In genomic region chr1:182927878-182928851, GRCm38 (mm10) we compare ENCODE assay signal across 18 mouse cellular contexts. TPM values are rescaled to one million over a fixed set of nuclear protein-coding genes. Genes with fewer than 3 reads are reported as not detected.
DNase-seq lines count a peak whose midpoint lies in the region; ATAC-seq and TF ChIP-seq lines count a peak whose summit lies in the region.
"Had no signal": no experiment of that assay in that cellular context is flagged by ENCODE, and none has a peak within 500 bp of the region (broad histone marks: within the 10 kb centered on the region; RNA-seq: fewer than 3 reads in every experiment).

No protein-coding gene starts in this region.

- dilution Hi-C loops in CH12.LX (cut with MboI; ENCODE audit: extremely low pct_ligation_motif_present, extremely low pct_unique_long_range_greater_than_20kb, low sequenced_read_pairs): no loop called here

- in situ Hi-C loops in CH12.LX (cut with MboI; ENCODE audit: low pct_ligation_motif_present, low pct_unique_long_range_greater_than_20kb, low sequenced_read_pairs): no loop called here

- WGBS in liver, postnatal 0 days (ENCODE audit: insufficient replicate concordance): 23% methylated on average over 19 of the region's 19 CpGs

- intact Hi-C loops in heart, postnatal 36 days (cut with DNase I): no loop called here

- H3K4me1 ChIP-seq in CH12.LX (ENCODE audit: control insufficient read depth in 1 of 2, insufficient read depth in 2 of 2): peaks cover 0 to 17% of the 10 kb centered on the region in 2 experiments; a peak in 2 of 4 replicates
- no peaks in the 10 kb centered on the region for H3K4me1 ChIP-seq in liver, postnatal 0 days (ENCODE audit: insufficient read depth)
- H3K4me1 ChIP-seq: limb, embryonic 12.5 days; midbrain, embryonic 12.5 days had no signal

- ATAC-seq in liver, postnatal 0 days: no peak
- ATAC-seq: forebrain, embryonic 14.5 days; hindbrain, postnatal 0 days had no signal

- no peak for TF ChIP-seq POLR2A in CH12.LX (IDR thresholded peaks at IDR 0.05; ENCODE audit: low read depth, low read length)

- H3K36me3 ChIP-seq in CH12.LX (replicated peaks in 1 of 2; ENCODE audit: control insufficient read depth in 1 of 2, insufficient read depth in 1 of 2, low read length in 1 of 2): no peaks in the 10 kb centered on the region
- no peaks in the 10 kb centered on the region for H3K36me3 ChIP-seq in liver, postnatal 0 days (replicated peaks; ENCODE audit: insufficient read depth, low read length)
- H3K36me3 ChIP-seq: G1E; limb, embryonic 12.5 days; midbrain, embryonic 12.5 days had no signal

- TF ChIP-seq CTCF in CH12.LX (conservative IDR thresholded peaks at IDR 0.05 in 1 of 2, IDR thresholded peaks at IDR 0.05 in 1 of 2; ENCODE audit: low read depth in 2 of 2, low read length in 2 of 2): no peak
- no peak for TF ChIP-seq CTCF in liver, postnatal 0 days (IDR thresholded peaks at IDR 0.05; ENCODE audit: low read depth)

- peak overlapping the region; percentile 5; the same call in 1 of the 2 replicates for H3K9ac ChIP-seq in CH12.LX (ENCODE audit: insufficient read depth, low read depth)
- no peak overlapping the region for H3K9ac ChIP-seq in liver, postnatal 0 days (replicated peaks)
- H3K9ac ChIP-seq: limb, embryonic 12.5 days; midbrain, embryonic 12.5 days had no signal

- H3K79me2 ChIP-seq in CH12.LX (replicated peaks; ENCODE audit: control insufficient read depth, extremely low read depth, insufficient read depth, poor library complexity, severe bottlenecking): no peaks in the 10 kb centered on the region

- no peaks in the 10 kb centered on the region for H3K9me3 ChIP-seq in CH12.LX (replicated peaks; ENCODE audit: low read length)
- no peaks in the 10 kb centered on the region for H3K9me3 ChIP-seq in liver, postnatal 0 days (ENCODE audit: low read length)
- H3K9me3 ChIP-seq: midbrain, embryonic 12.5 days had no signal

- peak; percentile 76 for DNase-seq in heart, adult 11 months
- DNase-seq in heart, postnatal 36 days: no peak
- peak; percentile 8 for DNase-seq in CH12.LX (ENCODE audit: extremely low read depth)
- peak; percentile 43 for DNase-seq in c-Kit-positive CD71-negative TER-119-negative erythroid progenitor cells, embryonic 14.5 days (ENCODE audit: low read depth)
- DNase-seq in liver, postnatal 0 days: no peak
- DNase-seq in thymus, postnatal 0 days (ENCODE audit: low spot score): no peak
- DNase-seq in adrenal gland, postnatal 4 days (ENCODE audit: low spot score in 2 of 2): no peak
- no peak for DNase-seq in MN1 (ENCODE audit: low spot score)
- DNase-seq: adrenal gland, postnatal 10 days; cerebellum, adult 11 months; heart, postnatal 10 days; kidney, adult 8-10 months; lung, postnatal 10 days had no signal

- no peak overlapping the region for H3K27ac ChIP-seq in CH12.LX (ENCODE audit: insufficient read depth, low read depth)
- no peak overlapping the region for H3K27ac ChIP-seq in liver, postnatal 0 days (ENCODE audit: low read depth)
- H3K27ac ChIP-seq: hindbrain, postnatal 0 days; limb, embryonic 12.5 days; midbrain, embryonic 12.5 days had no signal

- TF ChIP-seq EP300 in CH12.LX (IDR thresholded peaks at IDR 0.05; ENCODE audit: low read length): no peak; the same call in 1 of the 2 replicates
- TF ChIP-seq EP300 in liver, postnatal 0 days (IDR thresholded peaks at IDR 0.05; ENCODE audit: low read depth): no peak

- TF ChIP-seq RAD21 in CH12.LX (IDR thresholded peaks at IDR 0.05; ENCODE audit: low read depth, low read length): no peak

- no peaks in the 10 kb centered on the region for H3K27me3 ChIP-seq in CH12.LX (replicated peaks)
- H3K27me3 ChIP-seq in liver, postnatal 0 days (ENCODE audit: insufficient read depth, low read length): no peaks in the 10 kb centered on the region
- H3K27me3 ChIP-seq: limb, embryonic 12.5 days; midbrain, embryonic 12.5 days had no signal

- H3K4me3 ChIP-seq in CH12.LX (replicated peaks in 1 of 3; ENCODE audit: low read depth in 2 of 3, low read length in 2 of 3, poor library complexity in 1 of 3): peak overlapping the region in 2 of 3 experiments; percentile 10 to 36
- H3K4me3 ChIP-seq in liver, postnatal 0 days (ENCODE audit: low read depth, low read length): peak overlapping the region; percentile 19; the same call in 1 of the 2 replicates
- H3K4me3 ChIP-seq: limb, embryonic 12.5 days; midbrain, embryonic 12.5 days had no signal

- peak overlapping the region; percentile 85 for H3K4me2 ChIP-seq in CH12.LX (ENCODE audit: insufficient read depth, low read depth, poor library complexity, severe bottlenecking)
- H3K4me2 ChIP-seq in liver, postnatal 0 days (ENCODE audit: low read depth, low read length): peak overlapping the region; percentile 59
- H3K4me2 ChIP-seq: limb, embryonic 12.5 days; midbrain, embryonic 12.5 days had no signal

TF ChIP-seq in CH12.LX, 34 proteins besides CTCF, POLR2A, EP300 and RAD21:
- TF ChIP-seq PAX5 (IDR thresholded peaks at IDR 0.05; ENCODE audit: low read length) (no peak), NRF1 (IDR thresholded peaks at IDR 0.05; ENCODE audit: low read depth, low read length) (peak; percentile 44; the same call in 1 of the 2 replicates), MYC (IDR thresholded peaks at IDR 0.05; ENCODE audit: low read depth, low read length) (no peak), UBTF (IDR thresholded peaks at IDR 0.05; ENCODE audit: low read depth, low read length) (0 out of 2 replicates have a peak, but pooled peaks have one; percentile 27), MAZ (IDR thresholded peaks at IDR 0.05; ENCODE audit: low read depth, low read length) (no peak)

RNA-seq across cellular contexts. Expression of gene Tlr5, which starts 26.4 kb away (rescaled TPM):
- 1 to 10 TPM; 1.4 TPM for total RNA-seq in heart, postnatal 36 days (2021)
- total RNA-seq in CH12.LX (2012; rRNA removed) (not detected in 2 replicates), CH12.LX (2014; rRNA removed) (not detected in 2 replicates)
- polyA plus RNA-seq in CH12.LX (2012; ENCODE audit: insufficient read length, low read depth): not detected in 2 replicates
- 1.2 TPM in 2 replicates for polyA plus RNA-seq in liver, postnatal 0 days (2015; fragmentation: Nextera tagmentation; extraction: Ambion mirVana)
- 0.23 and 0.34 TPM in 2 replicates for polyA plus RNA-seq in thymus, postnatal 0 days (2015; fragmentation: Nextera tagmentation; extraction: Ambion mirVana)
- total RNA-seq in adrenal gland, postnatal 4 days (2021): 1 to 10 TPM; 1.6 to 1.8 TPM
- polyA plus RNA-seq: G1E had no signal

Comparison
In these comparisons a context has a peak if more than half of its experiments do, and no peak if none do; other contexts are left out.
1. DNase-seq: peak in heart, adult 11 months (single experiment), CH12.LX (single experiment) and c-Kit-positive CD71-negative TER-119-negative erythroid progenitor cells, embryonic 14.5 days (single experiment); none in heart, postnatal 36 days (0 of 2), liver, postnatal 0 days (single experiment), thymus, postnatal 0 days (single experiment), adrenal gland, postnatal 4 days (0 of 2) and MN1 (single experiment).